Mouse (Mus musculus) small intestine, adult 2 months (tissue): ENCODE measurements around the gene Zfp69. TPM values are rescaled to one million over a fixed set of nuclear protein-coding genes. Genes with fewer than 3 reads are reported as not detected.

Experiments
- H3K27ac ChIP-seq: fragments of 200-500 bp; 2 replicates; pipeline ENCODE4 v1.5.1; 2012; ENCODE audit warnings: low read depth, low read length, control low read depth, inconsistent platforms; ENCODE audit not compliant: insufficient read depth
- H3K27me3 ChIP-seq: fragments of 200-500 bp; 2 replicates; pipeline ENCODE4 v1.6.1; 2012; ENCODE audit warnings: mild to moderate bottlenecking, moderate library complexity, low read length, inconsistent platforms; ENCODE audit not compliant: control insufficient read depth, insufficient read depth
- H3K36me3 ChIP-seq: fragments of 200-500 bp; 2 replicates; pipeline ENCODE4 v1.6.1; 2012; ENCODE audit warnings: mild to moderate bottlenecking, low read length, control low read depth, inconsistent platforms; ENCODE audit not compliant: control insufficient read depth, insufficient read depth
- H3K4me1 ChIP-seq: fragments of 200-500 bp; 2 replicates; pipeline ENCODE4 v1.6.1; 2012; ENCODE audit warnings: low read length, inconsistent platforms, mixed read lengths; ENCODE audit not compliant: control insufficient read depth, insufficient read depth, insufficient read length
- H3K4me3 ChIP-seq: fragments of 200-500 bp; 2 replicates; pipeline ENCODE4 v1.5.1; 2012; ENCODE audit warnings: low read depth, mild to moderate bottlenecking, control low read depth, inconsistent platforms, low read length, moderate library complexity
- CTCF ChIP-seq: fragments of 200-500 bp; IDR thresholded peaks from 2 replicates; pipeline ENCODE4 v1.5.1; 2012; ENCODE audit warnings: low read depth, mild to moderate bottlenecking, control low read depth, inconsistent platforms, low read length, moderate library complexity, mixed read lengths; ENCODE audit not compliant: insufficient replicate concordance, insufficient read length; ENCODE audit errors: extremely low read depth
- POLR2A ChIP-seq: fragments of 200-500 bp; IDR thresholded peaks from 2 replicates; pipeline ENCODE4 v1.6.1; 2012; ENCODE audit warnings: low read depth, mild to moderate bottlenecking, control low read depth, inconsistent platforms, low read length, moderate library complexity
- WGBS: fragments of 180-500 bp; shearing (Covaris S2); methylation state at CpG from one replicate; pipeline ENCODE4 v1.1.7; 2018; 5-methylcytosine and 5-hydroxymethylcytosine counted together
- polyA plus RNA-seq: library from polyadenylated mRNA; depleted of rRNA; stranded (reverse); fragments of >200 nt; gene quantifications from 2 replicates; pipeline ENCODE4 v1.2.3, GENCODE M21; 2012

Gene Zfp69
- polyA plus RNA-seq, 1 experiment: 1.8 TPM

- no peaks in the 10 kb centered on the region for H3K4me1 ChIP-seq
- H3K4me3 ChIP-seq: no peak overlapping the region
- no peaks in the 10 kb centered on the region for H3K27me3 ChIP-seq
- no peaks in the 10 kb centered on the region for H3K36me3 ChIP-seq
- 56% methylated on average over 11 of the region's 11 CpGs for WGBS
- TF ChIP-seq POLR2A (no peak), CTCF (no peak)
- H3K27ac ChIP-seq: no peak overlapping the region
Observed at GRCm38 (mm10) chr4:120893656-120894401, 57.7 kb downstream of the Zfp69 start.

- Histone ChIP-seq H3K27ac (no peak overlapping the region), H3K27me3 (no peaks in the 10 kb centered on the region), H3K4me3 (no peak overlapping the region), H3K4me1 (no peaks in the 10 kb centered on the region), H3K36me3 (no peaks in the 10 kb centered on the region)
- TF ChIP-seq CTCF (no peak), POLR2A (no peak)
- 33% methylated on average over 1 of the region's 1 CpGs for WGBS
Observed at GRCm38 (mm10) chr4:120892516-120892915, 59.0 kb downstream of the Zfp69 start.

- H3K27me3 ChIP-seq: no peaks in the 10 kb centered on the region
- H3K4me1 ChIP-seq: no peaks in the 10 kb centered on the region
- H3K36me3 ChIP-seq: no peaks in the 10 kb centered on the region
- no peak overlapping the region for H3K4me3 ChIP-seq
- TF ChIP-seq POLR2A: no peak
- TF ChIP-seq CTCF: no peak
- no peak overlapping the region for H3K27ac ChIP-seq
Observed at GRCm38 (mm10) chr4:120891960-120892359, 59.5 kb downstream of the Zfp69 start.

- no peak overlapping the region for H3K27ac ChIP-seq
- H3K4me1 ChIP-seq: no peaks in the 10 kb centered on the region
- no peaks in the 10 kb centered on the region for H3K27me3 ChIP-seq
- no peak overlapping the region for H3K4me3 ChIP-seq
- WGBS: 61% methylated on average over 11 of the region's 11 CpGs
- TF ChIP-seq CTCF: no peak
- no peak for TF ChIP-seq POLR2A
- H3K36me3 ChIP-seq: no peaks in the 10 kb centered on the region
Observed at GRCm38 (mm10) chr4:120890754-120891440, 60.6 kb downstream of the Zfp69 start.

GRCm38 (mm10) chr4:120888884-120889283 is 62.6 kb downstream of the Zfp69 start:
- no peaks in the 10 kb centered on the region for H3K36me3 ChIP-seq
- H3K27ac ChIP-seq: no peak overlapping the region
- H3K4me3 ChIP-seq: no peak overlapping the region
- no peaks in the 10 kb centered on the region for H3K27me3 ChIP-seq
- WGBS: 64% methylated on average over 8 of the region's 8 CpGs
- no peaks in the 10 kb centered on the region; the same call in 1 of the 2 replicates for H3K4me1 ChIP-seq
- TF ChIP-seq POLR2A (no peak), CTCF (no peak)

GRCm38 (mm10) chr4:120887381-120888112 is 64.0 kb downstream of the Zfp69 start:
- no peaks in the 10 kb centered on the region for H3K27me3 ChIP-seq
- H3K36me3 ChIP-seq: no peaks in the 10 kb centered on the region
- no peak overlapping the region for H3K4me3 ChIP-seq
- no peaks in the 10 kb centered on the region; the same call in 1 of the 2 replicates for H3K4me1 ChIP-seq
- no peak overlapping the region for H3K27ac ChIP-seq
- 24% methylated on average over 8 of the region's 8 CpGs for WGBS
- peak; percentile 24; the same call in 1 of the 2 replicates for TF ChIP-seq CTCF
- TF ChIP-seq POLR2A: no peak

- Histone ChIP-seq H3K36me3 (no peaks in the 10 kb centered on the region), H3K27ac (no peak overlapping the region), H3K4me3 (no peak overlapping the region), H3K27me3 (no peaks in the 10 kb centered on the region), H3K4me1 (no peaks in the 10 kb centered on the region; the same call in 1 of the 2 replicates)
- TF ChIP-seq CTCF (no peak), POLR2A (no peak)
- 72% methylated on average over 5 of the region's 5 CpGs for WGBS
Observed at GRCm38 (mm10) chr4:120886811-120887210, 64.7 kb downstream of the Zfp69 start.
